10 mouse cellular contexts compared by ENCODE assay signal in the genomic region with DNA sequence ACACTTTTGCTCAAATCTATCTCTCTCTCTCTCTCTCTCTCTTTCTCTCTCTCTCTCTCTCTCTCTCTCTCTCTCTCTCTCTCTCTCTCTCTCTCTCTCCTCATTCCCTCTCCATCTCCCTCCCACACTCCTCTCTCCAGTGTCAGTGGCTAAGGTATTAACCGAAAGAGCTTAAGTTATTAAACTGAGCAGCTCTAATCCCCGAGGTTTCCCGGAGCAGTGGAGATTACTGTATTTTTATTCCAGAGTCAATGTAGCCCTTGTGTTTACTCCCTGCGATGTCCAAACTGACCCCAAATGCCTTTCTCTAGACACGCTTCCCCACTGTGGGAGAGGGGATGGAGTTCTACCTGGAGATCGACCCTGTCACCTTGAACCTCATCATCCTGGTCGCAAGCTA. TPM values are rescaled to one million over a fixed set of nuclear protein-coding genes. Genes with fewer than 3 reads are reported as not detected.
DNase-seq lines count a peak whose midpoint lies in the region; ATAC-seq and TF ChIP-seq lines count a peak whose summit lies in the region.
"Had no signal": no experiment of that assay in that cellular context is flagged by ENCODE, and none has a peak within 500 bp of the region (broad histone marks: within the 10 kb centered on the region; RNA-seq: fewer than 3 reads in every experiment).

TSS of gene Gm45716 (plus strand) at position 243 of the 400 bp plus-strand sequence.

- H3K4me1 ChIP-seq in neural tube, embryonic 11.5 days (ENCODE audit: control insufficient read depth, insufficient read depth, low read length) = no peaks in the 10 kb centered on the region
- no peaks in the 10 kb centered on the region for H3K4me1 ChIP-seq in forebrain, postnatal 0 days (ENCODE audit: insufficient read depth)
- H3K4me1 ChIP-seq in limb, embryonic 11.5 days (ENCODE audit: control insufficient read depth, insufficient read depth, low read length) = no peaks in the 10 kb centered on the region
- no peaks in the 10 kb centered on the region for H3K4me1 ChIP-seq in stomach, embryonic 15.5 days

- no peak within 1 kb of the TSS for H3K27ac ChIP-seq in neural tube, embryonic 11.5 days (ENCODE audit: low read depth, low read length)
- H3K27ac ChIP-seq in forebrain, postnatal 0 days (ENCODE audit: low read depth, low read length) = no peak within 1 kb of the TSS
- H3K27ac ChIP-seq in limb, embryonic 11.5 days (replicated peaks; ENCODE audit: low read depth, low read length) = no peak within 1 kb of the TSS
- no peak within 1 kb of the TSS for H3K27ac ChIP-seq in stomach, embryonic 15.5 days

- WGBS in neural tube, embryonic 11.5 days = 88% methylated on average over 7 of the region's 7 CpGs
- WGBS in forebrain, postnatal 0 days = 85% methylated on average over 7 of the region's 7 CpGs
- WGBS in limb, embryonic 11.5 days = 88% methylated on average over 7 of the region's 7 CpGs
- 89% methylated on average over 7 of the region's 7 CpGs for WGBS in stomach, embryonic 15.5 days

- H3K27me3 ChIP-seq in neural tube, embryonic 11.5 days (ENCODE audit: control insufficient read depth, insufficient read depth, low read length) = no peaks in the 10 kb centered on the region
- no peaks in the 10 kb centered on the region for H3K27me3 ChIP-seq in forebrain, postnatal 0 days (ENCODE audit: insufficient read depth, low read length)
- H3K27me3 ChIP-seq in limb, embryonic 11.5 days (ENCODE audit: control insufficient read depth, insufficient read depth, low read length) = no peaks in the 10 kb centered on the region
- no peaks in the 10 kb centered on the region for H3K27me3 ChIP-seq in stomach, embryonic 15.5 days (replicated peaks)

- DNase-seq in neural tube, embryonic 11.5 days (ENCODE audit: low spot score) = no peak
- DNase-seq in neural tube, embryonic 10.5 days (ENCODE audit: extremely low spot score, low spot score) = no peak
- no peak for DNase-seq in forebrain, postnatal 0 days
- DNase-seq in limb, embryonic 11.5 days (ENCODE audit: low spot score) = no peak
- no peak for DNase-seq in gastrocnemius, postnatal 4 days (ENCODE audit: low spot score in 2 of 2)
- DNase-seq in lung, postnatal 36 days = no peak
- no peak for DNase-seq in layer of hippocampus, postnatal 36 days
- DNase-seq: cerebellum, adult 2 months; lung, embryonic 14.5 days had no signal

- H3K9me3 ChIP-seq in neural tube, embryonic 11.5 days (ENCODE audit: control insufficient read depth, low read length) = no peaks in the 10 kb centered on the region
- H3K9me3 ChIP-seq in forebrain, postnatal 0 days (ENCODE audit: low read length) = no peaks in the 10 kb centered on the region
- H3K9me3 ChIP-seq in limb, embryonic 11.5 days (ENCODE audit: control insufficient read depth, low read length) = no peaks in the 10 kb centered on the region
- no peaks in the 10 kb centered on the region for H3K9me3 ChIP-seq in stomach, embryonic 15.5 days

- H3K4me3 ChIP-seq in neural tube, embryonic 11.5 days (ENCODE audit: low read depth, low read length) = no peak within 1 kb of the TSS
- H3K4me3 ChIP-seq in forebrain, postnatal 0 days (ENCODE audit: low read depth, low read length) = no peak within 1 kb of the TSS
- H3K4me3 ChIP-seq in limb, embryonic 11.5 days (ENCODE audit: low read depth, low read length) = no peak within 1 kb of the TSS
- no peak within 1 kb of the TSS for H3K4me3 ChIP-seq in stomach, embryonic 15.5 days (replicated peaks)

- H3K9ac ChIP-seq in neural tube, embryonic 11.5 days (ENCODE audit: low read length) = no peak within 1 kb of the TSS
- no peak within 1 kb of the TSS for H3K9ac ChIP-seq in forebrain, postnatal 0 days
- no peak within 1 kb of the TSS for H3K9ac ChIP-seq in limb, embryonic 11.5 days (ENCODE audit: low read length)
- H3K9ac ChIP-seq in stomach, embryonic 15.5 days = no peak within 1 kb of the TSS
- H3K9ac ChIP-seq: lung, embryonic 14.5 days had no signal

- TF ChIP-seq CTCF in forebrain, postnatal 0 days (IDR thresholded peaks at IDR 0.05; ENCODE audit: low read depth) = no peak

- no peaks in the 10 kb centered on the region for H3K36me3 ChIP-seq in neural tube, embryonic 11.5 days (ENCODE audit: control insufficient read depth, insufficient read depth, low read length)
- no peaks in the 10 kb centered on the region for H3K36me3 ChIP-seq in forebrain, postnatal 0 days (ENCODE audit: insufficient read depth)
- H3K36me3 ChIP-seq in limb, embryonic 11.5 days (ENCODE audit: control insufficient read depth, insufficient read depth, low read length) = no peaks in the 10 kb centered on the region
- H3K36me3 ChIP-seq in stomach, embryonic 15.5 days = no peaks in the 10 kb centered on the region

- ATAC-seq in neural tube, embryonic 11.5 days (ENCODE audit: insufficient read depth, low FRiP score, low TSS enrichment) = no peak
- no peak for ATAC-seq in forebrain, postnatal 0 days
- ATAC-seq in limb, embryonic 11.5 days (ENCODE audit: insufficient number of reproducible peaks, low FRiP score, low TSS enrichment, low read depth) = no peak
- no peak for ATAC-seq in stomach, embryonic 15.5 days (ENCODE audit: insufficient read depth, low FRiP score, low read depth)

- H3K4me2 ChIP-seq in neural tube, embryonic 11.5 days (ENCODE audit: low read depth) = no peak within 1 kb of the TSS
- H3K4me2 ChIP-seq in forebrain, postnatal 0 days (ENCODE audit: low read depth) = no peak within 1 kb of the TSS
- no peak within 1 kb of the TSS for H3K4me2 ChIP-seq in limb, embryonic 11.5 days (ENCODE audit: low read depth, severe bottlenecking)
- H3K4me2 ChIP-seq in stomach, embryonic 15.5 days = no peak within 1 kb of the TSS
- H3K4me2 ChIP-seq: lung, embryonic 14.5 days had no signal

RNA-seq across cellular contexts. Expression of gene Gm45716, which starts in this region (rescaled TPM):
- polyA plus RNA-seq in neural tube, embryonic 11.5 days (2014; fragmentation: Nextera tagmentation; extraction: Ambion mirVana) = 17.3 and 17.7 TPM in 2 replicates
- total RNA-seq in forebrain, postnatal 0 days (2014; rRNA removed) = 12.0 and 14.5 TPM in 2 replicates
- 24.7 and 32.7 TPM in 2 replicates for polyA plus RNA-seq in forebrain, postnatal 0 days (2015; fragmentation: Nextera tagmentation; extraction: Ambion mirVana)
- 10.0 and 10.4 TPM in 2 replicates for polyA plus RNA-seq in limb, embryonic 11.5 days (2014; fragmentation: Nextera tagmentation; extraction: Ambion mirVana)
- 10.1 and 10.6 TPM in 2 replicates for polyA plus RNA-seq in stomach, embryonic 15.5 days (2015; fragmentation: Nextera tagmentation; extraction: Ambion mirVana)
- total RNA-seq in gastrocnemius, postnatal 4 days (2021) = 10 to 100 TPM in 1 of 2 experiments, 1 to 10 TPM in 1; 10.0 to 11.7 TPM
- 1 to 10 TPM; 7.1 to 7.8 TPM for total RNA-seq in layer of hippocampus, postnatal 36 days (2021)
